Mouse (Mus musculus) intestine, embryonic 14.5 days (tissue): ENCODE results near the gene Sbk1. TPM values are rescaled to one million over a fixed set of nuclear protein-coding genes. Genes with fewer than 3 reads are reported as not detected.

Experiments
- ATAC-seq: fragments of 200-750 bp; cut with Nextera tagmentation; replicated peaks from 2 replicates; pipeline ENCODE4 v1.8.0; 2017; ENCODE audit warnings: low read depth, moderate number of reproducible peaks, moderate TSS enrichment, moderate library complexity; ENCODE audit not compliant: low FRiP score, low TSS enrichment
- DNase-seq: peaks from one replicate; pipeline ENCODE4 v3.0.0-alpha.2; 2018; ENCODE audit warnings: low spot score
- H3K27ac ChIP-seq: fragments of 300-500 bp; sonication (generic); 2 replicates; pipeline ENCODE4 v1.5.1; 2014; ENCODE audit warnings: low read depth, mild to moderate bottlenecking, control low read depth
- H3K27me3 ChIP-seq: fragments of 300-500 bp; sonication (generic); replicated peaks from 2 replicates; pipeline ENCODE4 v1.6.1; 2014; ENCODE audit warnings: low read length, control low read depth; ENCODE audit not compliant: control insufficient read depth, insufficient read depth
- H3K36me3 ChIP-seq: fragments of 300-500 bp; sonication (generic); 2 replicates; pipeline ENCODE4 v1.6.1; 2014; ENCODE audit warnings: low read length, control low read depth; ENCODE audit not compliant: control insufficient read depth, insufficient read depth
- H3K4me1 ChIP-seq: fragments of 300-500 bp; sonication (generic); replicated peaks from 2 replicates; pipeline ENCODE4 v1.6.1; 2014; ENCODE audit warnings: low read length, control low read depth, mixed read lengths; ENCODE audit not compliant: control insufficient read depth, insufficient read depth
- H3K4me2 ChIP-seq: fragments of 300-500 bp; sonication (generic); 2 replicates; pipeline ENCODE4 v1.6.1; 2014; ENCODE audit warnings: low read length
- H3K4me3 ChIP-seq: fragments of 300-500 bp; sonication (generic); 2 replicates; pipeline ENCODE4 v1.5.1; 2014; ENCODE audit warnings: low read depth, low read length, control low read depth, mixed read lengths
- H3K9ac ChIP-seq: fragments of 300-500 bp; sonication (generic); 2 replicates; pipeline ENCODE4 v1.6.1; 2014; ENCODE audit warnings: mild to moderate bottlenecking, low read length
- H3K9me3 ChIP-seq: fragments of 300-500 bp; sonication (generic); 2 replicates; pipeline ENCODE4 v1.6.1; 2016; ENCODE audit warnings: low read length, control low read depth; ENCODE audit not compliant: control insufficient read depth
- WGBS: fragments of 180-500 bp; shearing (Covaris S2); extraction: QIAGEN DNeasy Blood & Tissue Kit; methylation state at CpG from one replicate; pipeline ENCODE4 v1.1.7; 2014; 5-methylcytosine and 5-hydroxymethylcytosine counted together
- polyA plus RNA-seq: library from polyadenylated mRNA; unstranded; fragments of >200 nt; fragmentation: Nextera tagmentation; extraction: Ambion mirVana; gene quantifications from 2 replicates; pipeline ENCODE4 v1.2.1, GENCODE M21; 2014

Gene Sbk1
- polyA plus RNA-seq, 1 experiment from 2014 or later = 34.2 TPM

- H3K36me3 ChIP-seq = peaks cover 47% of the 10 kb centered on the region
- no peak for DNase-seq
- no peak overlapping the region for H3K4me3 ChIP-seq
- H3K9me3 ChIP-seq = no peaks in the 10 kb centered on the region
- H3K27ac ChIP-seq = no peak overlapping the region
- H3K4me2 ChIP-seq = no peak overlapping the region
- no peaks in the 10 kb centered on the region for H3K4me1 ChIP-seq
- no peak overlapping the region for H3K9ac ChIP-seq
- no peaks in the 10 kb centered on the region for H3K27me3 ChIP-seq
- WGBS = 86% methylated on average over 2 of the region's 2 CpGs
- no peak for ATAC-seq
These were observed 15.7 kb downstream of the Sbk1 start for GRCm38 (mm10) chr7:126288104-126288497.

DNA sequence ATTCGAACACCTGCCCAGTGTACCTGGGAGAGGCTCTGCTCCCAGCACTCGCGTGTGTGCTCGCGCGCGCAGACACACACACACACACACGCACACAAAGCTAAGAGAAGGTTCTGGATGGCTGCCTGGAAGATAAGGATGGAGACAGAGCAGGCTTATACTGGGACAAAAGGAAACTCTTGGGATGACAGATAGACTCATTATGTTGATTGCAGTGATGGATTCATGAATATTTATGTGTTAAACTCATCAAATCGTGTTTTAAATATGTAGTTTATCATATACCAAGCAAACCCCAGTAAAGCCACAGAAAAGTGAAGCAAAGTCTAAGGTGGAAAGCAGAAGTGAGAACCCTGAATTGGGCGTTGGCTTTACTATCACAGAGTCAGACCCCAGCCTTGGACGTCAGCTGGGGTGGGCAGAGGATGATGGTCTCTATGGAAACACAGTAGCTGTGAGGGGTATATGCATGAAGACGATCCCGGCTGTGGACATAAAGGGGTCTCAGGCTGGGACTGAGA is 16.2 kb downstream of the Sbk1 start:
- DNase-seq (no peak), ATAC-seq (no peak)
- H3K27ac ChIP-seq = no peak overlapping the region
- H3K9ac ChIP-seq = no peak overlapping the region
- WGBS = 84% methylated on average over 13 of the region's 13 CpGs
- H3K9me3 ChIP-seq = no peaks in the 10 kb centered on the region
- H3K4me1 ChIP-seq = no peaks in the 10 kb centered on the region
- H3K4me2 ChIP-seq = no peak overlapping the region
- peaks cover 50% of the 10 kb centered on the region for H3K36me3 ChIP-seq
- no peak overlapping the region for H3K4me3 ChIP-seq
- no peaks in the 10 kb centered on the region for H3K27me3 ChIP-seq

DNA sequence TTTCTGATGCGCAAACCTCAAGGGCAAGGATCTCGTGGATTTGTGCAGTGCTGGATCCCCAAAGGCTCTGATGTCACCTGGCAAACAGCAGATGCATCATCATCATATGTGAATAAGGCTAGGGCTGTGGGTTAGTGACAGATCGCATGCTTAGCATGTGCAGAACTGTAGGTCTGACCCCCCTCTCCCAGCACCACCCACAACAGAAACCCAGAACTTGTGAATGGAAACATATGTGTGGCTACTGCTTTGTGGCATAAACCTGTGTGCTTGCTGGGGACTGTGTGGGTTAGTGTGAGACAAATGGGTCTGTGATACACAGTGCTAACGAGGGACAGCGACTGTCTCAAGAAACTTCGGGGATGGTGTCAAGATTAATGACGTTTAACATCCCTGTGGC is 17.0 kb downstream of the Sbk1 start:
- Histone ChIP-seq H3K36me3 (peaks cover 54% of the 10 kb centered on the region), H3K9ac (no peak overlapping the region)
- no peak for ATAC-seq

DNA sequence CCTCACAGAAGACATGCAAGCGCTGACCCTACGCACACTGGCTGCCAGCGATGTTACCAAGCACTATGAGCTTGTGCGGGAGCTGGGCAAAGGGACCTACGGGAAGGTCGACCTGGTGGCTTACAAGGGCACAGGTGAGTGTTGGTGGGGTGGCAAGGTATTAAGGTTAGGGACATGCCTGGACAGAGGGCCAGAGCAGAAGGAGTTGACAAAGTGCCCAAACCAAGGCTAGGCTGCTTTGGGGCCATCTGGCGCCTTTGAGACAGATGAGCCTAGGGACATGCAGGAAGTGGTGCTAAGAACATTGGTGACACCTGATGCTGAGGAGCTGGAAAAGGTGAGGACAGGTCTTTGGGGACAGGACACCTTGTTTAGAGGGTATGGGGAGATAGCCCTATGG is 17.5 kb downstream of the Sbk1 start:
- H3K27ac ChIP-seq = no peak overlapping the region
- DNase-seq (no peak), ATAC-seq (no peak)
- no peaks in the 10 kb centered on the region for H3K27me3 ChIP-seq
- 95% methylated on average over 7 of the region's 7 CpGs for WGBS
- peaks cover 58% of the 10 kb centered on the region for H3K36me3 ChIP-seq
- no peak overlapping the region for H3K4me3 ChIP-seq
- no peaks in the 10 kb centered on the region for H3K4me1 ChIP-seq
- no peak overlapping the region for H3K9ac ChIP-seq
- no peak overlapping the region for H3K4me2 ChIP-seq
- no peaks in the 10 kb centered on the region for H3K9me3 ChIP-seq

More for the DNA sequence above, 17.0 kb downstream of the Sbk1 start:
- no peak overlapping the region for H3K4me2 ChIP-seq
- no peak for DNase-seq
- H3K27ac ChIP-seq = no peak overlapping the region
- H3K4me1 ChIP-seq = no peaks in the 10 kb centered on the region
- no peaks in the 10 kb centered on the region for H3K27me3 ChIP-seq
- H3K4me3 ChIP-seq = no peak overlapping the region
- WGBS = 76% methylated on average over 7 of the region's 7 CpGs
- H3K9me3 ChIP-seq = no peaks in the 10 kb centered on the region

DNA sequence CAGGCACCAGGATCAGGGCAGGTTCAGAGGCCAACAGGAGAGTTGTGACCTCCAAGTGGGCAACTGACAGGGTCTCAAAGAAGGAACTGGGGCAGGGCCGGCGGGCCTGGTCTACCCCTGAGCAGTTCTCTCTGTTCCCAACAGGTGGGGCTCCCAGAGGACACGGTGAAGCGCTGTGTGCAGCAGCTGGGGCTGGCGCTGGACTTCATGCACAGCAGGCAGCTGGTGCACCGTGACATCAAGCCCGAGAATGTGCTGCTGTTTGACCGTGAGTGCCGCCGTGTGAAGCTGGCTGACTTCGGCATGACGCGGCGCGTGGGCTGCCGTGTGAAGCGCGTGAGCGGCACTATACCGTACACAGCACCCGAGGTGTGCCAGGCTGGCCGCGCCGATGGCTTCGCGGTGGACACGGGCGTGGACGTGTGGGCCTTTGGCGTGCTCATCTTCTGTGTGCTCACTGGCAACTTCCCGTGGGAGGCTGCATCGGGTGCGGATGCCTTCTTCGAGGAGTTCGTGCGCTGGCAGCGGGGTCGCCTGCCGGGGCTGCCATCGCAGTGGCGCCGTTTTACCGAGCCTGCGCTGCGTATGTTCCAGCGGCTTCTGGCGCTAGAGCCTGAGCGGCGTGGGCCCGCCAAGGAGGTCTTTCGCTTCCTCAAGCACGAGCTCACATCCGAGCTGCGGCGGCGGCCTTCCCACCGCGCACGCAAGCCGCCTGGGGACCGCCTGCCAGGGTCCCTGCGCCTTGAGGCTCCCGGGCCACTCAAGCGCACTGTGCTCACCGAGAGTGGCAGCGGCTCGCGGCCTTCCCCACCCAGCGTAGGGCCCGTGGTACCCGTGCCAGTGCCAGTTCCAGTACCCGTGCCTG is 19.5 kb downstream of the Sbk1 start:
- peaks cover 53% of the 10 kb centered on the region for H3K36me3 ChIP-seq
- H3K27me3 ChIP-seq = no peaks in the 10 kb centered on the region
- ATAC-seq (no peak), DNase-seq (no peak)
- H3K4me2 ChIP-seq = no peak overlapping the region
- H3K9ac ChIP-seq = no peak overlapping the region
- H3K4me1 ChIP-seq = no peaks in the 10 kb centered on the region
- H3K4me3 ChIP-seq = no peak overlapping the region
- H3K9me3 ChIP-seq = no peaks in the 10 kb centered on the region
- WGBS = 90% methylated on average over 72 of the region's 72 CpGs
- no peak overlapping the region for H3K27ac ChIP-seq

DNA sequence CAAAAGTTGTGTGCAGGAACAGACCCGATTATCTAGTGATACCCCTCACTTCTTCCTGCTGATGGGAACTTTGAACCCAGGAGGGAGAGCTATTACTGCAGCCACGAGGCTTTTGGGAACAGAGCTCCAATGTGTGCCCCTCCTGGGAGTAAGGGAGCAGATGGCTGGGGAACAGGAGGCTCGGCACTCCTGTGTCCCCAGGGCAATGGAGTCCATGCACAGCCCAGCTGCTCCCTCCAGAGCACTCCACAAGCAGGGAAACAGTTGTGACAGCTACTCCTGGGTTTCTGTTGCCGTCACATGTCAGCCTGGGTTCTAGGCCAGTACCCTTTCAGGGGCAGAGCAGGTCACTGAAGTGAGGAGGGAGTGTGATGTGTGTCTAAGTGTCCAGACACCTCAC is 20.7 kb downstream of the Sbk1 start:
- WGBS = 70% methylated on average over 4 of the region's 4 CpGs
- DNase-seq (no peak), ATAC-seq (no peak)
- H3K27me3 ChIP-seq = no peaks in the 10 kb centered on the region
- peaks cover 53% of the 10 kb centered on the region for H3K36me3 ChIP-seq
- H3K9me3 ChIP-seq = no peaks in the 10 kb centered on the region
- no peak overlapping the region for H3K4me3 ChIP-seq
- no peak overlapping the region for H3K9ac ChIP-seq
- no peak overlapping the region for H3K27ac ChIP-seq
- no peaks in the 10 kb centered on the region for H3K4me1 ChIP-seq
- no peak overlapping the region for H3K4me2 ChIP-seq

GRCm38 (mm10) chr7:126297579-126298460 is 25.4 kb downstream of the Sbk1 start:
- no peak for ATAC-seq
- Histone ChIP-seq H3K4me1 (no peaks in the 10 kb centered on the region), H3K36me3 (peaks cover 22% of the 10 kb centered on the region), H3K4me2 (no peak overlapping the region), H3K9me3 (no peaks in the 10 kb centered on the region), H3K9ac (no peak overlapping the region), H3K27ac (no peak overlapping the region), H3K27me3 (no peaks in the 10 kb centered on the region), H3K4me3 (no peak overlapping the region)
- peak; percentile 58 for DNase-seq
- 70% methylated on average over 8 of the region's 8 CpGs for WGBS

DNA sequence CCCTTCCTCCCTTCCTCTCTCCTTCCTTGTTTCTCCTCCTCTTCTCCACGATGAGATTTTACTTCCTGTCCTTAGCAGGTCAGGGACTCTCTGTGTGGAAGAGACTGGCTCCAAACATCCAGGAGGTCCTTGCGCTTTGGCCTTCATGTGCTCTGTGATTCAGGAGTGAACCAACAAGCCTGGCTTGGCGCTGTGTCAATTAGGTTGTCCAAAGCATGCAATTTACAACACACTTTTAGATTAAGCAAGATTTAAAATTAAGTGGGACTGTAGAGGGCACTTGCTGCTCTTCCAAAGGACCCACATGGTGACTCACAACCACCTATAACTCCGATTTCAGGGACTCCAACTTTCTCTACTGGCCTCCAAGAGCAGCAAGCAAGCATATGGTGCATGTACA is 26.4 kb downstream of the Sbk1 start:
- DNase-seq (no peak), ATAC-seq (no peak)
- no peak overlapping the region for H3K4me2 ChIP-seq
- H3K27ac ChIP-seq = no peak overlapping the region
- no peak overlapping the region for H3K9ac ChIP-seq
- H3K36me3 ChIP-seq = peaks cover 11% of the 10 kb centered on the region; the same call in 1 of the 2 replicates
- H3K4me1 ChIP-seq = no peaks in the 10 kb centered on the region
- H3K4me3 ChIP-seq = no peak overlapping the region
- no peaks in the 10 kb centered on the region for H3K9me3 ChIP-seq
- 70% methylated on average over 4 of the region's 4 CpGs for WGBS
- no peaks in the 10 kb centered on the region for H3K27me3 ChIP-seq
